Mouse (Mus musculus) cerebellum, adult 11-12 months (tissue): ENCODE results near the gene Hcfc2.

Source experiments
- DNase-seq: peaks from one replicate; pipeline ENCODE4 v3.0.0; 2022

Gene Hcfc2

GRCm38 (mm10) chr10:82777075-82777474 lies 81.1 kb downstream of the Hcfc2 start:
- no peak for DNase-seq

- DNase-seq: peak; percentile 44
These were observed 81.9 kb downstream of the Hcfc2 start for GRCm38 (mm10) chr10:82777886-82778285.

GRCm38 (mm10) chr10:82778791-82779549 lies 83.0 kb downstream of the Hcfc2 start:
- no peak for DNase-seq

GRCm38 (mm10) chr10:82779831-82780230 lies 83.9 kb downstream of the Hcfc2 start:
- DNase-seq: no peak

DNA sequence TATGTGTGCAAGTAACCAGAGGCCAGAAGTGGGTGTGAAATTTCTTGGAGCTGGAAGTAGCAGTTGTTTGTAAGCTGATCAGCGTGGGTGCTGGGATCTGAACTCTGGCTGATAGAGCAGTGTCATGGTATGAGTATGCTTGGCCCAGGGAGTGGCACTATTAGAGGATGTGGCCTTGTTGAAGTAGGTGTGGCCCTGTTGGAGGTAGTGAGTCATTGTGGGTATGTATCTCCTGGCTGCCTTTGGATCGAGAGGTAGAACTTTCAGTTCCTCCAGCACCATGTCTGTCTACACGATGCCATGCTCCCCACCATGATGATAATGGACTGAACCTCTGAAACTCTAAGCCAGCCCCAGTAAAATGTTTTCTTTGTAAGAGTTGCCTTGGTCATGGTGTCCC lies 84.4 kb downstream of the Hcfc2 start:
- no peak for DNase-seq

- no peak for DNase-seq
These were observed 84.9 kb downstream of the Hcfc2 start for GRCm38 (mm10) chr10:82780816-82781215.

DNA sequence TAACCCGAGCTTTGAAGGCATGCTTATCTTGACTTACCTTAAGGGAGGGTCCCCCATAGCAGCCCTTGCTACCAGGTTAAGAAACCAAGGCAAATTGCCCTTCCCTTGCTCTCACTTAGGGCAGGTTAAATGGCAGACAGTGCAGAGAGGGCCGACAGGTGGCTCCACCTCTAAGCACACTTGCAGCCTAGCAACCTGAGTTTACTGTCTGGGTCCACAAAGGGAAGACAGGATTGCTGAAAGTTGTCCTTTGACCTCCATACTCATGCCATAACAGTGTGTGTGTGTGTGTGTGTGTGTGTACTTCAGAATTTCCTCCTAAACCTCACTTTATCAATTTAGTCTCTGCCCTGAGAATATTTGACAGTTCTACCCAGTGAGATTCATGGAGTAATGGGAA lies 86.5 kb downstream of the Hcfc2 start:
- no peak for DNase-seq

DNA sequence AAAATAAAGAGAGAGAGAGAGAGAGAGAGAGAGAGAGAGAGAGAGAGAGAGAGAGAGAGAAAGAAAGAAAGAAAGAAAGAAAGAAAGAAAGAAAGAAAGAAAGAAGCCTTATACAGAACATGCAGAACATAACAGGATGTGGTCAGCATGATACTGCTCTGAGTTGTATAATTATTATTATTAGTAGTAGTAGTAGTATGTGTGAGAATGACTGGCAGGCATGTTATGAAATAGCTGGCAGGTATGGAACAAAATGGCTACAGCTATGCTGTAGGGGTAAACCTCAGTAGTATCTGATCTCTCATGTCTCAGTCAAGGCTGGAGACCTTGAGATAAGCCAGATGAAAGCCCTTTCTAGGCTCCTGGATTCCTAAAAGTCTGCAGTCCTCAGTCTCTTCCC lies 93.2 kb downstream of the Hcfc2 start:
- no peak for DNase-seq

DNA sequence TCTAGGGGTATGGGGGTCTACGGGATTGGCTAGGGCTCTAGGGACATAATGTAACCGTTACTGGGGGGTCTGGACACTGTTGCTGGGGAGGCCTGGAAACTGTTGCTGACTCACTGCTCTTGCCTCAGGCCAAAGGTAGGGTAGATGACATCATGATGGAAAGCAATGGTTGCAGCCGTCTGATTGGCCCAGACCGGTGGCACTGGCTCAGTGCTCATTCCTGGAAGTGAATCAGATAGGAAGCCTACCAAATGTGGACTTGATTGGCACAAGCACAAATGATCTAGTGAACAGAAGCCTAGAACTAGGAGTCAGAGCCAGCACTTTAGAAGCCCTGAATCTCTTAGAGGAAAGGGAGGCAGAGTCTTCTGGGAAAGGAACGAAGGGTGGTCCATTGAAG lies 94.5 kb downstream of the Hcfc2 start:
- DNase-seq: no peak

GRCm38 (mm10) chr10:82791713-82792112 lies 95.8 kb downstream of the Hcfc2 start:
- no peak for DNase-seq
